Mouse (Mus musculus) MEL (cell line): Measurements from ENCODE around the gene Kcnab3. TPM values are rescaled to one million over a fixed set of nuclear protein-coding genes. Genes with fewer than 3 reads are reported as not detected.

Source experiments
- DNase-seq: peaks from one replicate; pipeline ENCODE4 v3.0.0; 2011; ENCODE audit warnings: low read depth, low spot score
- H3K27ac ChIP-seq: 2 replicates; pipeline ENCODE4 v1.5.1; 2012; ENCODE audit warnings: low read depth, mild to moderate bottlenecking, control low read depth, low read length, moderate library complexity; ENCODE audit not compliant: control insufficient read depth
- H3K27me3 ChIP-seq, 2 experiments: fragments of 150-350 bp in 1 of 2; sonication (generic) in 1 of 2; 2 replicates each; pipeline ENCODE4 v1.6.1; 2012; ENCODE audit warnings: low read length in 2 of 2, mild to moderate bottlenecking in 2 of 2, improper control_type of control experiment in 1 of 2, moderate library complexity in 1 of 2; ENCODE audit not compliant: insufficient read depth in 2 of 2, control insufficient read depth in 1 of 2
- H3K36me3 ChIP-seq, 2 experiments: 2 replicates each; pipeline ENCODE4 v1.6.1; 2012 to 2014; ENCODE audit warnings: low read length in 2 of 2, improper control_type of control experiment in 1 of 2, inconsistent platforms in 1 of 2, mild to moderate bottlenecking in 1 of 2; ENCODE audit not compliant: insufficient read depth in 2 of 2, control insufficient read depth in 1 of 2
- H3K4me1 ChIP-seq, 2 experiments: fragments of 150-350 bp in 1 of 2; sonication (generic) in 1 of 2; 2 replicates each; pipeline ENCODE4 v1.6.1; 2012; ENCODE audit warnings: low read length in 2 of 2, improper control_type of control experiment in 1 of 2, mild to moderate bottlenecking in 1 of 2; ENCODE audit not compliant: insufficient read depth in 2 of 2, control insufficient read depth in 1 of 2
- H3K4me3 ChIP-seq, 2 experiments: fragments of 150-350 bp in 1 of 2; sonication (generic) in 1 of 2; 2 replicates each; pipeline ENCODE4 v1.5.1; 2012; ENCODE audit warnings: low read depth in 2 of 2, low read length in 2 of 2, mild to moderate bottlenecking in 2 of 2, moderate library complexity in 2 of 2, control low read depth in 1 of 2, improper control_type of control experiment in 1 of 2; ENCODE audit not compliant: control insufficient read depth in 1 of 2, insufficient read depth in 1 of 2
- H3K79me2 ChIP-seq: 2 replicates; pipeline ENCODE4 v1.6.1; 2012; ENCODE audit warnings: mild to moderate bottlenecking, low read length, moderate library complexity; ENCODE audit not compliant: control insufficient read depth, poor library complexity, insufficient read depth
- H3K9ac ChIP-seq: 2 replicates; pipeline ENCODE4 v1.6.1; 2012; ENCODE audit warnings: low read depth, mild to moderate bottlenecking, control low read depth, low read length, moderate library complexity; ENCODE audit not compliant: control insufficient read depth, poor library complexity, severe bottlenecking
- H3K9me3 ChIP-seq: fragments of 150-350 bp; sonication (generic); replicated peaks from 2 replicates; pipeline ENCODE4 v1.6.1; 2012; ENCODE audit warnings: mild to moderate bottlenecking, low read length, improper control_type of control experiment, moderate library complexity; ENCODE audit not compliant: insufficient read depth
- BHLHE40 ChIP-seq: IDR thresholded peaks from 2 replicates; pipeline ENCODE4 v1.6.1; 2012; ENCODE audit warnings: low read depth, mild to moderate bottlenecking, inconsistent platforms, low read length, improper control_type of control experiment, borderline replicate concordance
- CHD1 ChIP-seq: IDR thresholded peaks from 2 replicates; pipeline ENCODE4 v1.6.1; 2012; ENCODE audit warnings: low read depth, mild to moderate bottlenecking, inconsistent platforms, low read length, improper control_type of control experiment
- CTCF ChIP-seq, 3 experiments: IDR thresholded peaks in 2 of 3; conservative IDR thresholded peaks in 1 of 3; 2 replicates each; pipeline ENCODE4 v1.5.1; 2011 to 2012; ENCODE audit warnings: low read length in 3 of 3, low read depth in 2 of 3, mild to moderate bottlenecking in 2 of 3, improper control_type of control experiment in 1 of 3, inconsistent platforms in 1 of 3, mixed read lengths in 1 of 3, moderate library complexity in 1 of 3; ENCODE audit not compliant: control insufficient read depth in 1 of 3, insufficient read depth in 1 of 3, poor library complexity in 1 of 3, severe bottlenecking in 1 of 3
- GABPA ChIP-seq: IDR thresholded peaks from 2 replicates; pipeline ENCODE4 v1.6.1; 2012; ENCODE audit warnings: low read depth, mild to moderate bottlenecking, inconsistent platforms, low read length, improper control_type of control experiment, moderate library complexity
- HCFC1 ChIP-seq: IDR thresholded peaks from 2 replicates; pipeline ENCODE4 v1.6.1; 2012; ENCODE audit warnings: low read depth, mild to moderate bottlenecking, inconsistent platforms, low read length, improper control_type of control experiment, moderate library complexity
- MAFK ChIP-seq: IDR thresholded peaks from 2 replicates; pipeline ENCODE4 v1.6.1; 2011; ENCODE audit warnings: low read depth, mild to moderate bottlenecking, low read length, improper control_type of control experiment, borderline replicate concordance
- MAX ChIP-seq: IDR thresholded peaks from 2 replicates; pipeline ENCODE4 v1.6.1; 2011; ENCODE audit warnings: low read length, improper control_type of control experiment
- MXI1 ChIP-seq: IDR thresholded peaks from 2 replicates; pipeline ENCODE4 v1.6.1; 2011; ENCODE audit warnings: mild to moderate bottlenecking, low read depth, low read length, improper control_type of control experiment
- MYB ChIP-seq: IDR thresholded peaks from 2 replicates; pipeline ENCODE4 v1.6.1; 2011; ENCODE audit warnings: mild to moderate bottlenecking, low read depth, low read length, improper control_type of control experiment
- MYC ChIP-seq: IDR thresholded peaks from 2 replicates; pipeline ENCODE4 v1.6.1; 2011; ENCODE audit warnings: low read depth, mild to moderate bottlenecking, low read length, improper control_type of control experiment, moderate library complexity
- POLR2AphosphoS2 ChIP-seq: IDR thresholded peaks from 2 replicates; pipeline ENCODE4 v1.6.1; 2011; ENCODE audit warnings: low read length, improper control_type of control experiment
- RAD21 ChIP-seq: IDR thresholded peaks from 2 replicates; pipeline ENCODE4 v1.6.1; 2011; ENCODE audit warnings: mild to moderate bottlenecking, low read depth, low read length, improper control_type of control experiment
- SIN3A ChIP-seq: IDR thresholded peaks from 2 replicates; pipeline ENCODE4 v1.6.1; 2012; ENCODE audit warnings: low read length, improper control_type of control experiment, inconsistent platforms
- SMC3 ChIP-seq: IDR thresholded peaks from 2 replicates; pipeline ENCODE4 v1.6.1; 2011; ENCODE audit warnings: low read depth, low read length, improper control_type of control experiment
- TAL1 ChIP-seq: IDR thresholded peaks from 2 replicates; pipeline ENCODE4 v1.6.1; 2012; ENCODE audit warnings: mild to moderate bottlenecking, inconsistent platforms, low read length, moderate library complexity, mixed read lengths
- TCF12 ChIP-seq: IDR thresholded peaks from 2 replicates; pipeline ENCODE4 v1.6.1; 2014; ENCODE audit warnings: low read depth, mild to moderate bottlenecking, inconsistent platforms, low read length, improper control_type of control experiment, moderate library complexity
- UBTF ChIP-seq: IDR thresholded peaks from 2 replicates; pipeline ENCODE4 v1.6.1; 2012; ENCODE audit warnings: low read depth, mild to moderate bottlenecking, inconsistent platforms, low read length, improper control_type of control experiment, moderate library complexity, borderline replicate concordance; ENCODE audit not compliant: insufficient read depth
- USF1 ChIP-seq: IDR thresholded peaks from 2 replicates; pipeline ENCODE4 v1.6.1; 2014; ENCODE audit warnings: low read depth, mild to moderate bottlenecking, inconsistent platforms, low read length, improper control_type of control experiment, moderate library complexity
- USF2 ChIP-seq, 2 experiments: IDR thresholded peaks; 2 replicates each; pipeline ENCODE4 v1.6.1; 2011 to 2012; ENCODE audit warnings: improper control_type of control experiment in 2 of 2, low read length in 2 of 2, borderline replicate concordance in 1 of 2, inconsistent platforms in 1 of 2, low read depth in 1 of 2, mild to moderate bottlenecking in 1 of 2; ENCODE audit not compliant: insufficient read depth in 1 of 2
- ZKSCAN1 ChIP-seq: IDR thresholded peaks from 2 replicates; pipeline ENCODE4 v1.6.1; 2012; ENCODE audit warnings: low read depth, mild to moderate bottlenecking, inconsistent platforms, low read length, improper control_type of control experiment, moderate library complexity
- polyA plus RNA-seq, 2 experiments: library from polyadenylated mRNA; stranded (reverse) in 1 of 2; unstranded in 1 of 2; fragments of >175 nt in 1 of 2; fragments of >200 nt in 1 of 2; gene quantifications; 2 replicates each; pipeline versions ENCODE4 v1.2.1 to v1.2.4; 2012; ENCODE audit warnings: low replicate concordance in 2 of 2, low read depth in 1 of 2; ENCODE audit not compliant: insufficient read length in 2 of 2, insufficient read depth in 1 of 2, missing spikeins in 1 of 2
- total RNA-seq: library from RNA; depleted of rRNA; stranded (reverse); fragments of 300-350 nt; gene quantifications from 2 replicates; pipeline ENCODE4 v1.2.3, GENCODE M21; 2012

Kcnab3 gene
- total and polyA plus RNA-seq, 3 experiments: 3.8 to 6.2 TPM; not detected in 1

DNA sequence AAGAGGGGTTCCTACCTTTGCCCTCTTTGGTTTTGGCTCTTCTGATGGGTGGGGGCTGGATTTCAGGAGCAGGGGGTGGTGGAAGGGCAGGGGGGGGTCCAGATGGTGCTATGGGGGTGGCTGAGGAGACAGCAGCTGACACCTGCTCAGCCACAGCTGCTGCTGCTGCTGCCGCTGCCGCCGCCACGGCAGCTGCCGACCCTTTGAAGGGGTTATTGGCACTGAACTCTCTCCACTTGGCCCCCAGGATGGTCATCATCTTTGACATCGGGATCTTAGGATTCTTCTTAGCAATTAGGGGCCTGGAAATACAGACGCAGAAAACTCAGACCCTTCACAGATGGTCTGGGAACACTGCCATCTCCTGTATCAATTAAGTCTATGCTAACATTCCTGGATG, 36.0 kb downstream of the Kcnab3 start:
- Histone ChIP-seq H3K4me1 (peaks cover 0 to 15% of the 10 kb centered on the region in 2 experiments; a peak in 3 of 4 replicates), H3K4me3 (no peak overlapping the region), H3K9ac (no peak overlapping the region), H3K9me3 (no peaks in the 10 kb centered on the region), H3K36me3 (no peaks in the 10 kb centered on the region; a peak in 2 of 4 replicates), H3K79me2 (no peaks in the 10 kb centered on the region), H3K27ac (no peak overlapping the region), H3K27me3 (no peaks in the 10 kb centered on the region)
- DNase-seq: no peak
- no peak for TF ChIP-seq SMC3
- TF ChIP-seq POLR2AphosphoS2: no peak
- TF ChIP-seq UBTF: no peak
- no peak for TF ChIP-seq HCFC1
- no peak for TF ChIP-seq ZKSCAN1
- TF ChIP-seq TCF12: no peak
- no peak for TF ChIP-seq MAFK
- no peak for TF ChIP-seq MYB
- no peak for TF ChIP-seq MYC
- TF ChIP-seq SIN3A: no peak
- TF ChIP-seq MXI1: no peak
- TF ChIP-seq GABPA: no peak

DNA sequence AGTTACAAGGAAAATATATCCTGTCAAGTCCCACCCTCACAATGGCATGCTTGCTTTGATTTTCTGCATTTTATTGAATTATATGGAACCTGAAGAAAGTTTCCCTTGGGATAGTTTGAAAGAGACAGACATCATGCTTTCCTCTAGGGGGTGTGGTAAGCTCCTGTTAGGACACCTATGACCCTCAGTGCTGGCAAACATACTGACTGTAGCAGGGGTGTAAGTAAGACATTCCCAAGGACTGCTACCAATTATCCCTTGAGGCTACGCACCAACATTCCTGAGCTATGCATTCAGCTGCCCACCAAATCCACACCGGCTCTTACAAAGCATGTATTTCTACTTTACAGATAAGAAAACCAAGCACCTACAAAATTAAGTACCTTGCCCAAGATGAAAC, 36.4 kb downstream of the Kcnab3 start:
- H3K4me1 ChIP-seq: peaks cover 0 to 15% of the 10 kb centered on the region in 2 experiments; a peak in 3 of 4 replicates
- no peak overlapping the region for H3K4me3 ChIP-seq
- H3K79me2 ChIP-seq: no peaks in the 10 kb centered on the region
- H3K9me3 ChIP-seq: no peaks in the 10 kb centered on the region
- H3K36me3 ChIP-seq: no peaks in the 10 kb centered on the region; a peak in 2 of 4 replicates
- TF ChIP-seq RAD21 (peak; percentile 9), BHLHE40 (no peak), TAL1 (no peak), CTCF (IDR thresholded peaks at IDR 0.05 in 2 of 3, conservative IDR thresholded peaks at IDR 0.05 in 1 of 3; ENCODE audit: control insufficient read depth in 1 of 3, insufficient read depth in 1 of 3, low read depth in 2 of 3, low read length in 3 of 3, poor library complexity in 1 of 3, severe bottlenecking in 1 of 3) (peak in 1 of 3 experiments; percentile 20; a peak in 1 of 6 replicates)
- no peak for DNase-seq
- no peaks in the 10 kb centered on the region for H3K27me3 ChIP-seq
- H3K9ac ChIP-seq: no peak overlapping the region
- no peak overlapping the region for H3K27ac ChIP-seq

DNA sequence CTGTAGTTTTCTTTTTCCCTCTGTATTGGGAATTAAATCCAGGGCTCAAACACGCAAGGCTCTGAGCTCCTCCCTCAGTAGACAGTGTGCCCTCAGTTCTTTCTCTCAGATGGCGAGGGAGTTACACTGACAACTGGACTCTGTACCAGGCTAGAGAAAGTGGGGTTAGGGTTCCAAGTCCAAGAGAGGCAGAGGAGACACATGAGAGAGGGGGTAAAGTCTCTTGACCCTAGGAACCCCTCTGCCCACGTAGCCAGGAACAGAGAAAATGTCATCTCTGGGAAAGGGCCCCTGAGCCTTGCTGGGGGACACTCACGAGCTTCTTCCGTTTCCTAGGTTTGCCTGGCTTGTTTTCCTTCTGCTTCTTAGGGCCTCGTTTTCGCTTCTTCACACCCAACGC, 38.3 kb downstream of the Kcnab3 start:
- no peak overlapping the region for H3K27ac ChIP-seq

More for the DNA sequence above, 38.3 kb downstream of the Kcnab3 start:
- no peak for DNase-seq
- H3K79me2 ChIP-seq: peaks cover 15% of the 10 kb centered on the region
- H3K36me3 ChIP-seq: no peaks in the 10 kb centered on the region; a peak in 2 of 4 replicates
- H3K9me3 ChIP-seq: no peaks in the 10 kb centered on the region
- no peak overlapping the region for H3K9ac ChIP-seq
- TF ChIP-seq SMC3 (no peak), USF1 (no peak), POLR2AphosphoS2 (no peak), USF2 (IDR thresholded peaks at IDR 0.05; ENCODE audit: borderline replicate concordance in 1 of 2, insufficient read depth in 1 of 2, low read depth in 1 of 2, low read length in 2 of 2) (no peak), CHD1 (no peak), MAX (no peak), TAL1 (no peak)
- no peaks in the 10 kb centered on the region for H3K27me3 ChIP-seq
- H3K4me3 ChIP-seq: no peak overlapping the region
- H3K4me1 ChIP-seq: peaks cover 0 to 15% of the 10 kb centered on the region in 2 experiments; a peak in 3 of 4 replicates
